Mouse (Mus musculus) forebrain, embryonic 14.5 days (tissue): ENCODE measurements around the gene Safb2. TPM values are rescaled to one million over a fixed set of nuclear protein-coding genes. Genes with fewer than 3 reads are reported as not detected.

Experiments used
- polyA plus RNA-seq: library from polyadenylated mRNA; unstranded; fragments of >200 nt; fragmentation: Nextera tagmentation; extraction: Ambion mirVana; gene quantifications from 2 replicates; pipeline ENCODE4 v1.2.1, GENCODE M21; 2014

Gene Safb2
- polyA plus RNA-seq, 1 experiment from 2014 or later = 28.7 TPM

Other genes starting within 250 kb of the Safb2 start
- gene Ptprs, start 108.1 kb downstream of the Safb2 start, polyA plus RNA-seq = 248 and 319 TPM in 2 replicates
- gene Znrf4, start 72.2 kb downstream of the Safb2 start, polyA plus RNA-seq = 0.14 TPM in 1 of 2 replicates, not detected in the other
- gene Gm20219, start 30.2 kb downstream of the Safb2 start, polyA plus RNA-seq = 0.36 and 0.57 TPM in 2 replicates
- gene Safb, start 240 bp upstream of the Safb2 start, polyA plus RNA-seq = 57.9 and 83.5 TPM in 2 replicates
- gene 2410015M20Rik, start 25.2 kb upstream of the Safb2 start, polyA plus RNA-seq = 192 and 251 TPM in 2 replicates
- 1,134 and 1,576 TPM in 2 replicates for gene Rpl36, start 28.8 kb upstream of the Safb2 start, polyA plus RNA-seq
- gene Lonp1, start 42.3 kb upstream of the Safb2 start, polyA plus RNA-seq = 33.3 and 41.8 TPM in 2 replicates
- gene Catsperd, start 43.6 kb upstream of the Safb2 start, polyA plus RNA-seq = 1.2 and 1.3 TPM in 2 replicates
- gene Ranbp3, start 88.7 kb upstream of the Safb2 start, polyA plus RNA-seq = 116 and 120 TPM in 2 replicates
- gene Ndufa11, start 133.2 kb upstream of the Safb2 start, polyA plus RNA-seq = 490 and 613 TPM in 2 replicates
- 18.6 and 24.6 TPM in 2 replicates for gene Vmac, start 133.4 kb upstream of the Safb2 start, polyA plus RNA-seq
- 0.94 and 1.7 TPM in 2 replicates for gene Nrtn, start 172.9 kb upstream of the Safb2 start, polyA plus RNA-seq
- gene Dus3l, start 180.2 kb upstream of the Safb2 start, polyA plus RNA-seq = 48.2 and 57.3 TPM in 2 replicates
- 0.42 and 0.52 TPM in 2 replicates for gene Prr22, start 185.7 kb upstream of the Safb2 start, polyA plus RNA-seq
- gene Rfx2, start 246.4 kb upstream of the Safb2 start, polyA plus RNA-seq = 2.2 and 3.2 TPM in 2 replicates